Mouse (Mus musculus) heart, adult 2 months (tissue): Measurements from ENCODE around the gene Caskin1.

Experiments
- CTCF ChIP-seq: fragments of 200-600 bp; IDR thresholded peaks from 2 replicates; pipeline ENCODE4 v1.8.1; 2022; ENCODE audit warnings: antibody characterized with exemption, mild to moderate bottlenecking, moderate library complexity
- POLR2A ChIP-seq: fragments of 200-500 bp; IDR thresholded peaks from 2 replicates; pipeline ENCODE4 v1.6.1; 2011; ENCODE audit warnings: mild to moderate bottlenecking, low read depth, low read length, control low read depth; ENCODE audit not compliant: insufficient read depth

DNA sequence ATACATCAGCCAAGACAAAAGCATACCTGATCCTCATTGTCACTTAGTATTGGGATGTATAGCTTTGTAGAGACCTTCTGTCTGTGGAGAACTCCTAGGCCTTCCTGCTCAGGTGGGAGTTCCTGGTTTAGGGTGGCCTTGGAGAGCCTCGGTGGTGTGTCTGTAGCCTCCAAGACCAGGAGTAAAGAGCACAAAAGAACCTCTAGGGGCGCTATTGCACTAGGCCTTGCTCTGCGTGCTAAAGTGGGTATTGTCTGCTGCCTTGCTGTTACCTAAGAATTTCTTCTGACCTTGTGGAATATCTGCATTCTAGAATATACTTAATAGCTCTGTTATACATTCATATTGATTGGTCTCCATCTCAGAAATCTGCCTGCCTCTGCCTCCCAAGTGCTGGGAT is 52.0 kb downstream of the Caskin1 start:
- TF ChIP-seq POLR2A (no peak), CTCF (peak; percentile 93)
